Mouse (Mus musculus): Measurements from ENCODE around the gene Fam122a.

The Fam122a gene

GRCm38 (mm10) chr19:24490275-24490674, 13.1 kb upstream of the Fam122a start:
- no peak for DNase-seq (ENCODE audit: low spot score)

- no peak for DNase-seq (ENCODE audit: low spot score)
Observed at GRCm38 (mm10) chr19:24486433-24487296, 9.5 kb upstream of the Fam122a start.

GRCm38 (mm10) chr19:24484612-24485194, 7.5 kb upstream of the Fam122a start:
- DNase-seq (ENCODE audit: low spot score), result no peak

GRCm38 (mm10) chr19:24480916-24481315, 3.8 kb upstream of the Fam122a start:
- no peak for DNase-seq (ENCODE audit: low spot score)

- DNase-seq (ENCODE audit: low spot score), result no peak
Observed at GRCm38 (mm10) chr19:24476461-24476860, 695 bp downstream of the Fam122a start.

- no peak for DNase-seq (ENCODE audit: low spot score)
Observed at GRCm38 (mm10) chr19:24475281-24475680, 1.9 kb downstream of the Fam122a start.

- DNase-seq (ENCODE audit: low spot score), result no peak
Observed at GRCm38 (mm10) chr19:24472512-24472911, 4.6 kb downstream of the Fam122a start.

- DNase-seq (ENCODE audit: low spot score), result no peak
Observed at GRCm38 (mm10) chr19:24471538-24471937, 5.6 kb downstream of the Fam122a start.

- no peak for DNase-seq (ENCODE audit: low spot score)
Observed at GRCm38 (mm10) chr19:24469216-24469615, 7.9 kb downstream of the Fam122a start.

- no peak for DNase-seq (ENCODE audit: low spot score)
Observed at GRCm38 (mm10) chr19:24468616-24469015, 8.5 kb downstream of the Fam122a start.

GRCm38 (mm10) chr19:24463011-24463410, 14.1 kb downstream of the Fam122a start:
- DNase-seq (ENCODE audit: low spot score), result no peak

- DNase-seq (ENCODE audit: low spot score), result no peak
Observed at GRCm38 (mm10) chr19:24456591-24457231, 20.4 kb downstream of the Fam122a start.

GRCm38 (mm10) chr19:24455249-24455960, 21.8 kb downstream of the Fam122a start:
- no peak for DNase-seq (ENCODE audit: low spot score)

GRCm38 (mm10) chr19:24454451-24454850, 22.7 kb downstream of the Fam122a start:
- DNase-seq (ENCODE audit: low spot score), result no peak

GRCm38 (mm10) chr19:24453379-24453778, 23.8 kb downstream of the Fam122a start:
- DNase-seq (ENCODE audit: low spot score), result no peak

- DNase-seq (ENCODE audit: low spot score), result no peak
Observed at GRCm38 (mm10) chr19:24452441-24452898, 24.7 kb downstream of the Fam122a start.

- DNase-seq (ENCODE audit: low spot score), result no peak
Observed at GRCm38 (mm10) chr19:24451626-24452025, 25.5 kb downstream of the Fam122a start.

GRCm38 (mm10) chr19:24450740-24451139, 26.4 kb downstream of the Fam122a start:
- DNase-seq (ENCODE audit: low spot score), result no peak

GRCm38 (mm10) chr19:24444322-24444721, 32.8 kb downstream of the Fam122a start:
- no peak for DNase-seq (ENCODE audit: low spot score)

- DNase-seq (ENCODE audit: low spot score), result no peak
Observed at GRCm38 (mm10) chr19:24439715-24440114, 37.4 kb downstream of the Fam122a start.

- DNase-seq (ENCODE audit: low spot score), result no peak
Observed at GRCm38 (mm10) chr19:24434291-24434690, 42.9 kb downstream of the Fam122a start.

- DNase-seq (ENCODE audit: low spot score), result no peak
Observed at GRCm38 (mm10) chr19:24432447-24432846, 44.7 kb downstream of the Fam122a start.
